8 mouse cellular contexts compared by ENCODE assay signal in the genomic region with DNA sequence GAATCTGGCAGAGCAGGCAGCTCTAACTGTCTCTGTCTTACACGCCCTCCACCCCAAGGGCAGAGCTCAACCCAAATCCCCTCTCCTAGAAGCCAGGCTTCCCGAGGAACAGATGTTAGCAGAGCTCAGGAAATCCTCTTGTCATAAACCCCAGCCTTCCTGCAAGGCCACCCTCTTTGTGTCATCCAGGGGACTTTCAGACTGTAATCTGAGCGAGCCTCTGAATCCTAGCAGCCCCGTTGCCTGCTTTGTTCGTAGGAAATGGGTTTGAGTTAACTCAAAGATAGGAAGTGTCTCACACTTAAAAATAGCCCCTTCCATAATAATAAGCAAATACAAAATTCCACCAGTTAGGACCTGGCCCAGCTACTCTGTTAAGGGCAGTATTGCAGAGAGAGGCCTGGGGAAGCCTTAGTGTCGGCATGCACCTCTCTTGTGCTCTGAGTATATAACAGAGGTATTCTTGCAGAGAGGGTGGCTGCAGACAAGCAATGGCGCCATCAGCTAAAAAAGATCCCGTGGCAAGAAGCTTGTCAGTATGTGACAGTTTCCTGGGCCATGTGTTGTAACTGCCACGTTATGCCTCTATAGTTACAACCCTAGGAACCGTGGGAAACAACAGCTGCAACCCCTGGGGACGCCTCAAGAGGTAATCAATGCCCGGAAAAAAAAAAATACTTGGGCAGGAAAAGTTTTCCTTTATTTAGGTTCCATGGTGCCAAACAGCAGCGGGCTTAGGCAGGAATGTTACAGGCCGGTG. TPM values are rescaled to one million over a fixed set of nuclear protein-coding genes. Genes with fewer than 3 reads are reported as not detected.
DNase-seq lines count a peak whose midpoint lies in the region; ATAC-seq and TF ChIP-seq lines count a peak whose summit lies in the region.

No protein-coding gene starts in this region.

- TF ChIP-seq CTCF in lung, embryonic 14.5 days (IDR thresholded peaks at IDR 0.05; ENCODE audit: low read depth): no peak
- TF ChIP-seq CTCF in lung, adult 2 months (IDR thresholded peaks at IDR 0.05; ENCODE audit: insufficient read depth, low read length): no peak

- no peak for TF ChIP-seq POLR2A in lung, adult 2 months (IDR thresholded peaks at IDR 0.05; ENCODE audit: borderline replicate concordance, extremely low read depth, low read depth, low read length)

- H3K4me3 ChIP-seq in lung, embryonic 14.5 days (ENCODE audit: low read depth, low read length): no peak overlapping the region
- no peak overlapping the region for H3K4me3 ChIP-seq in lung, adult 2 months (replicated peaks; ENCODE audit: extremely low read depth, low read depth, low read length)

- H3K27me3 ChIP-seq in lung, embryonic 14.5 days (ENCODE audit: insufficient read depth, low read length): no peaks in the 10 kb centered on the region

- no peaks in the 10 kb centered on the region for H3K9me3 ChIP-seq in lung, embryonic 14.5 days (ENCODE audit: low read depth, low read length)

- WGBS in lung, embryonic 14.5 days: 19% methylated on average over 14 of the region's 14 CpGs
- WGBS in lung, adult 2 months: 16% methylated on average over 14 of the region's 14 CpGs

- H3K9ac ChIP-seq in lung, embryonic 14.5 days: no peak overlapping the region

- H3K4me1 ChIP-seq in lung, embryonic 14.5 days (ENCODE audit: insufficient read depth): 0 out of 2 replicates have a peak, but pooled peaks cover 3% of the 10 kb centered on the region
- H3K4me1 ChIP-seq in lung, adult 2 months (ENCODE audit: control insufficient read depth, insufficient read depth, low read length): peaks cover 13% of the 10 kb centered on the region

- peak overlapping the region; percentile 66 for H3K27ac ChIP-seq in lung, embryonic 14.5 days (ENCODE audit: low read depth)

- peak; percentile 52; the same call in 1 of the 2 replicates for ATAC-seq in lung, embryonic 14.5 days (ENCODE audit: insufficient read depth)

- DNase-seq in lung, embryonic 14.5 days: peak; percentile 73
- no peak for DNase-seq in lung, adult 2 months
- DNase-seq in forelimb bud, embryonic 11.5 days (ENCODE audit: low read depth, low spot score): peak; percentile 53
- DNase-seq in kidney, postnatal 25 days: peak; percentile 29 to 63
- DNase-seq in retina, postnatal 1 day: peak; percentile 83
- DNase-seq in gastrocnemius, postnatal 10 days: no peak
- DNase-seq in gastrocnemius, postnatal 25 days: no peak
- DNase-seq in frontal cortex, postnatal 25 days (ENCODE audit: low spot score in 2 of 2): no peak

- no peaks in the 10 kb centered on the region for H3K36me3 ChIP-seq in lung, embryonic 14.5 days (ENCODE audit: insufficient read depth)

- no peak overlapping the region for H3K4me2 ChIP-seq in lung, embryonic 14.5 days

RNA-seq across cellular contexts. Expression of a gene that starts 17.1 kb away (rescaled TPM):
- 0.58 and 1.2 TPM in 2 replicates for polyA plus RNA-seq in lung, embryonic 14.5 days (2014; fragmentation: Nextera tagmentation; extraction: Ambion mirVana)
- not detected in 2 replicates for polyA plus RNA-seq in lung, adult 2 months (2012; rRNA removed)
- 1 to 10 TPM in 1 of 2 experiments, under 1 TPM in 1; 0.89 to 3.7 TPM for total RNA-seq in gastrocnemius, postnatal 10 days (2021)
- total RNA-seq in gastrocnemius, postnatal 25 days (2021): 1 to 10 TPM; 3.6 to 3.8 TPM

RNA-seq across cellular contexts. Expression of a gene that starts 48.8 kb away (rescaled TPM):
- polyA plus RNA-seq in lung, embryonic 14.5 days (2014; fragmentation: Nextera tagmentation; extraction: Ambion mirVana): 13.8 and 14.2 TPM in 2 replicates
- polyA plus RNA-seq in lung, adult 2 months (2012; rRNA removed): 5.1 TPM in 2 replicates
- total RNA-seq in gastrocnemius, postnatal 10 days (2021): 1 to 10 TPM; 5.5 to 6.9 TPM
- total RNA-seq in gastrocnemius, postnatal 25 days (2021): 1 to 10 TPM; 4.3 to 4.5 TPM

Comparison
In these comparisons a context has a peak if more than half of its experiments do, and no peak if none do; other contexts are left out.
1. DNase-seq: peak in lung, embryonic 14.5 days (single experiment), forelimb bud, embryonic 11.5 days (single experiment), kidney, postnatal 25 days (2 of 2) and retina, postnatal 1 day (single experiment); none in lung, adult 2 months (single experiment), gastrocnemius, postnatal 10 days (single experiment), gastrocnemius, postnatal 25 days (single experiment) and frontal cortex, postnatal 25 days (0 of 2).